Mouse (Mus musculus): ENCODE measurements around the gene Zscan20. TPM values are rescaled to one million over a fixed set of nuclear protein-coding genes. Genes with fewer than 3 reads are reported as not detected.
"Not testable (repeated sequence)": the region's sequence is repeated elsewhere in the genome, so short reads cannot be mapped to it uniquely, and the experiment has no call there.

Gene Zscan20
- polyA plus RNA-seq, 1 experiment: 2.8 TPM

DNA sequence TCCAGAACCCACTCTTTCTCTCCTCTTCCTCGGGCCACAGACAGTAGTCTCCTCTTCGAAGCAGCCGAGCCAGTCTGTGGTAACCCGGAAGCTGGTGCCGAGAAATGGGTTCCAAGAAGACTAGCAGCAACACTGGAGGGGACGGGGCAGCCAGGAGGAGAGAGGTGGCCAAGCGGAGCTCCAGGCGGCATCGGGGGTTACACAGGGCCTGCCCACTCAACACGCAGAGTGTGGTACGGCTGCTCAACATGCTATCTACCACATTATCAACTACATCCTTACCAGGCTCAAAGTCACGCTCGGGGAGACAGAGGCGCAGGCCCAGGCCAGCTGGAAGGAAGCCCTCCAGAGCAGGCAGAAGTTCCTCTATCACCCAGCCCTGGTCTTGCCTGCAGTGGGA lies 5.9 kb upstream of the Zscan20 start:
- Histone ChIP-seq H3K36me3 (ENCODE audit: control insufficient read depth, insufficient read depth) (no peaks in the 10 kb centered on the region), H3K79me2 (ENCODE audit: control insufficient read depth, insufficient read depth) (no peaks in the 10 kb centered on the region), H3K4me2 (ENCODE audit: low read depth) (no peak overlapping the region), H3K4me3 (no peak overlapping the region), H3K27me3 (ENCODE audit: control insufficient read depth, insufficient read depth, insufficient read length) (no peaks in the 10 kb centered on the region), H3ac (ENCODE audit: control insufficient read depth, insufficient read length) (no peak overlapping the region)
- no peak for TF ChIP-seq MAX (IDR thresholded peaks at IDR 0.05; ENCODE audit: low read depth)
- no peak for TF ChIP-seq REST (IDR thresholded peaks at IDR 0.05; ENCODE audit: insufficient read depth, insufficient read length)
- no peak for TF ChIP-seq POLR2A (IDR thresholded peaks at IDR 0.05; ENCODE audit: insufficient read length, low read depth)
- no peak for TF ChIP-seq CEBPB (IDR thresholded peaks at IDR 0.05; ENCODE audit: insufficient read depth, poor library complexity, severe bottlenecking)
- no peak for TF ChIP-seq SRF (IDR thresholded peaks at IDR 0.05; ENCODE audit: control insufficient read depth, insufficient read length, low read depth)
- no peak for TF ChIP-seq E2F4 (IDR thresholded peaks at IDR 0.05; ENCODE audit: insufficient read depth)
- no peak for TF ChIP-seq TCF12 (IDR thresholded peaks at IDR 0.05; ENCODE audit: insufficient read depth, poor library complexity, severe bottlenecking)
- no peak for TF ChIP-seq MYOG (IDR thresholded peaks at IDR 0.05; ENCODE audit: control insufficient read depth in 1 of 3, insufficient read depth in 1 of 3, insufficient read length in 2 of 3, low read depth in 2 of 3)
- no peak for TF ChIP-seq USF1 (IDR thresholded peaks at IDR 0.05; ENCODE audit: low read depth)

DNA sequence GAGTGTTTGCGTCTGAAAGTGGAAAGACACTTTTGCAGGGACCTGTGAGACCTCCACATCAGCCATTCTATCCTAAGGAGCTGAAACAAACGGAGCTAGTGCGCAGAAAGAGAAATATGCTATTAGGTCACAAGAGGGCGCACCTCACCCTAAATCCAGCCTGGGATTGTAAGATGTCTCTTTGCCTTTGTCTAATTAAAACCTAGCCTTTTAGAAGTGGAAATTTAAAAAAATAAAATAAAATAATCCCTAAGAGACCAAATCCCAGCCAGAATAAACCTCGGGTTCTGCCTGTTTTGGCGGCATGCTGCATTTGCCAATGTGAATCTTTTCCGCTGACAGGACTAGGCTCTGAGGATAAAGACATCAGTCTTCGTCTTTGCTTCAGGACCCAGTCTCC lies 3.4 kb upstream of the Zscan20 start:
- H3K27me3 ChIP-seq (ENCODE audit: control insufficient read depth, insufficient read depth, insufficient read length): no peaks in the 10 kb centered on the region
- H3K4me3 ChIP-seq: no peak overlapping the region
- no peak for TF ChIP-seq TCF12 (IDR thresholded peaks at IDR 0.05; ENCODE audit: insufficient read depth, poor library complexity, severe bottlenecking)
- no peak for TF ChIP-seq TCF3 (IDR thresholded peaks at IDR 0.05; ENCODE audit: insufficient read length, low read depth)
- TF ChIP-seq MYOD1 (IDR thresholded peaks at IDR 0.05; ENCODE audit: control insufficient read depth in 1 of 3, insufficient read length in 2 of 3, low read depth in 2 of 3): no peak
- no peak for TF ChIP-seq REST (IDR thresholded peaks at IDR 0.05; ENCODE audit: insufficient read depth, insufficient read length)
- TF ChIP-seq CEBPB (IDR thresholded peaks at IDR 0.05; ENCODE audit: insufficient read depth, poor library complexity, severe bottlenecking): no peak
- no peak for TF ChIP-seq MAX (IDR thresholded peaks at IDR 0.05; ENCODE audit: low read depth)
- no peak for TF ChIP-seq SRF (IDR thresholded peaks at IDR 0.05; ENCODE audit: control insufficient read depth, insufficient read length, low read depth)
- TF ChIP-seq E2F4 (IDR thresholded peaks at IDR 0.05; ENCODE audit: insufficient read depth): no peak
- no peak for TF ChIP-seq POLR2AphosphoS2 (IDR thresholded peaks at IDR 0.05; ENCODE audit: insufficient read length, low read depth)
- TF ChIP-seq POLR2A (IDR thresholded peaks at IDR 0.05; ENCODE audit: insufficient read length, low read depth): no peak
- H3ac ChIP-seq (ENCODE audit: control insufficient read depth, insufficient read length): no peak overlapping the region
- H3K4me2 ChIP-seq (ENCODE audit: low read depth): no peak overlapping the region
- H3K79me2 ChIP-seq (ENCODE audit: control insufficient read depth, insufficient read depth): no peaks in the 10 kb centered on the region
- H3K36me3 ChIP-seq (ENCODE audit: control insufficient read depth, insufficient read depth): no peaks in the 10 kb centered on the region

DNA sequence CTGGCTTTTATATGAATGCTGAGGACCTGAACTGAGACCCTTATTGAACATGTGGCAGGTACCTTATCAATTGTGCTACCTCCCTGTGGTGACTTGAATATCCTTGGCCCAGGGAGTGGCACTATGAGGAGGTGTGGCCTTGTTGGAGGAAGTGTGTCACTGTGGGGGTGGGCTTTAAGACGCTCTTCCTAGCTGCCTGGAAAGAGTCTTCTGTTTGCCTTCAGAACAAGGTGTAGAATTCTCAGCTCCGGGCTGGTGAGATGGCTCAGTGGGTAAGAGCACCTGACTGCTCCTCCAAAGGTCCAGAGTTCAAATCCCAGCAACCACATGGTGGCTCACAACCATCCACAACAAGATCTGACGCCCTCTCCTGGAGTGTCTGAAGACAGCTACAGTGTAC lies 1.8 kb upstream of the Zscan20 start:
- not testable (repeated sequence) for H3K27me3 ChIP-seq (ENCODE audit: control insufficient read depth, insufficient read depth, insufficient read length); H3K4me3 ChIP-seq; H3ac ChIP-seq (ENCODE audit: control insufficient read depth, insufficient read length); H3K36me3 ChIP-seq (ENCODE audit: control insufficient read depth, insufficient read depth); H3K79me2 ChIP-seq (ENCODE audit: control insufficient read depth, insufficient read depth); H3K4me2 ChIP-seq (ENCODE audit: low read depth)

DNA sequence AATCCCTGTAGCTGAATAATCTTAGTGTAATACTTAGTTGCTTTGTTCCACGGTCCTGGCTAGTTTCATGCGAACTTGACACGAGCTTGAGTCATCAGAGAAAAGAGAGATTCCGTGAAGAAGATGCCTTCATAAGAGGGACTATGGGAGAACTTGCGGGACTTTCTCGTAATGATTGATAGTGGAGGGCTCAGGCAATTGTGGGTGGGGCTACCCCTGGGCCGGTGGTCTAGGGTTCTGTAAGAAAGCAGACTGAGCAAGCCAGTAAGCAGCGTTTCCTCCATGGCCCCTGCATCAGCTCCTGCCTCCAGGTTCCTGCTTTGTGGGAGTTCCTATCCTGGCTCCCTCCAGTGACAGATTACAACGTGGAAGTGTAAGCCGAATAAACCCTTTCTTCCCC lies 808 bp upstream of the Zscan20 start:
- Histone ChIP-seq H3ac (ENCODE audit: control insufficient read depth, insufficient read length) (no peak overlapping the region), H3K4me3 (peak overlapping the region; percentile 56), H3K4me2 (ENCODE audit: low read depth) (peak overlapping the region; percentile 97), H3K36me3 (ENCODE audit: control insufficient read depth, insufficient read depth) (no peaks in the 10 kb centered on the region), H3K27me3 (ENCODE audit: control insufficient read depth, insufficient read depth, insufficient read length) (no peaks in the 10 kb centered on the region), H3K79me2 (ENCODE audit: control insufficient read depth, insufficient read depth) (no peaks in the 10 kb centered on the region)
- no peak for TF ChIP-seq TCF12 (IDR thresholded peaks at IDR 0.05; ENCODE audit: insufficient read depth, poor library complexity, severe bottlenecking)
- no peak for TF ChIP-seq MYOG (IDR thresholded peaks at IDR 0.05; ENCODE audit: control insufficient read depth in 1 of 3, insufficient read depth in 1 of 3, insufficient read length in 2 of 3, low read depth in 2 of 3)
- no peak for TF ChIP-seq TCF3 (IDR thresholded peaks at IDR 0.05; ENCODE audit: insufficient read length, low read depth)
- TF ChIP-seq CEBPB (IDR thresholded peaks at IDR 0.05; ENCODE audit: insufficient read depth, poor library complexity, severe bottlenecking): no peak
- TF ChIP-seq MYOD1 (IDR thresholded peaks at IDR 0.05; ENCODE audit: control insufficient read depth in 1 of 3, insufficient read length in 2 of 3, low read depth in 2 of 3): no peak
- no peak for TF ChIP-seq USF1 (IDR thresholded peaks at IDR 0.05; ENCODE audit: low read depth)
- TF ChIP-seq MAX (IDR thresholded peaks at IDR 0.05; ENCODE audit: low read depth): no peak
- TF ChIP-seq POLR2AphosphoS2 (IDR thresholded peaks at IDR 0.05; ENCODE audit: insufficient read length, low read depth): no peak
- no peak for TF ChIP-seq POLR2A (IDR thresholded peaks at IDR 0.05; ENCODE audit: insufficient read length, low read depth)
- no peak for TF ChIP-seq REST (IDR thresholded peaks at IDR 0.05; ENCODE audit: insufficient read depth, insufficient read length)
- no peak for TF ChIP-seq SRF (IDR thresholded peaks at IDR 0.05; ENCODE audit: control insufficient read depth, insufficient read length, low read depth)
- no peak for TF ChIP-seq E2F4 (IDR thresholded peaks at IDR 0.05; ENCODE audit: insufficient read depth)

DNA sequence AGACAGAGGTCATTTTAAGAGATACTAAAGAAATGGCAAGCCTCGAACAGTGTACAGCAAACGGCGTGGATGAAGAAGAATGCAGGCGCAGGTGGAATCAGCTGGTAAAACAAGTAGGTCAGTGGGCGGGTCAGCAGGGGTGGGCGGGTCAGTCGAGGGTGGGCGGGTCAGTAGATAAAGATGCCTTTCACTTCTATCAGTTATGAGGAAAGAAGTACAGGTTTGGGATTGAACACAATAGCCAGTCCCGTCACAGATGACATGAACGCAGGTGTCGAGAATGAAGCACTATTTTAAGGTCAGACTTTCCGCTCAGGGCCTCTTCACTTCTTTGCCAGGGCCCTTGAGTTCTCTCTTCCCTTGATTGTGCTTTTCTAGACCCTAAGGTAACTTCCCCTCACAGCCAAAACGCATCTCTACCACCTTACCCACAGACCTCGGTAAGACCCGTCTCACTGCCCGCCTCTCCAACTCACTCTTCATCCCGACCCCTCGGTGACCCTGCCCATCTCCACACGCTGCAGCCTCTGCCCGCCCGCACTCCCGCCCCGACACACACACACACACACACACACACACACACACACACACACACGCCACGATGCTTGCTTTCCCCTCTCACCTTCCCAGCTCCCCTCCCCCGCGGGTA lies 498 bp downstream of the Zscan20 start:
- Histone ChIP-seq H3K4me3 (peak overlapping the region; percentile 56), H3K27me3 (ENCODE audit: control insufficient read depth, insufficient read depth, insufficient read length) (no peaks in the 10 kb centered on the region), H3K4me2 (ENCODE audit: low read depth) (peak overlapping the region; percentile 81), H3K36me3 (ENCODE audit: control insufficient read depth, insufficient read depth) (no peaks in the 10 kb centered on the region), H3K79me2 (ENCODE audit: control insufficient read depth, insufficient read depth) (no peaks in the 10 kb centered on the region), H3ac (ENCODE audit: control insufficient read depth, insufficient read length) (peak overlapping the region; percentile 2)
- TF ChIP-seq MYOD1 (IDR thresholded peaks at IDR 0.05; ENCODE audit: control insufficient read depth in 1 of 3, insufficient read length in 2 of 3, low read depth in 2 of 3): peak in 1 of 3 experiments; percentile 10
- TF ChIP-seq TCF12 (IDR thresholded peaks at IDR 0.05; ENCODE audit: insufficient read depth, poor library complexity, severe bottlenecking): no peak
